Mouse (Mus musculus) C2C12 (cell line): ENCODE measurements at regions not wholly inside any gene's neighbourhood (a gene's known extent, or its start where the extent isn't known, plus 50 kb on each side); places are given as distances from the start of the nearest gene placed in this dataset.

Source experiments
- CEBPB ChIP-seq: IDR thresholded peaks from one replicate; pipeline ENCODE4 v1.6.1; 2011; ENCODE audit warnings: low read depth, mild to moderate bottlenecking, control low read depth, moderate library complexity
- CTCF ChIP-seq: IDR thresholded peaks from one replicate; pipeline ENCODE4 v1.5.1; 2011; ENCODE audit not compliant: control insufficient read depth, insufficient read depth, insufficient read length
- MAX ChIP-seq: IDR thresholded peaks from one replicate; pipeline ENCODE4 v1.6.1; 2011; ENCODE audit warnings: mild to moderate bottlenecking, control low read depth
- MYOD1 ChIP-seq: IDR thresholded peaks from one replicate; pipeline ENCODE4 v1.6.1; 2011; ENCODE audit warnings: low read depth; ENCODE audit not compliant: control insufficient read depth, insufficient read length
- MYOG ChIP-seq: IDR thresholded peaks from one replicate; pipeline ENCODE4 v1.6.1; 2011; ENCODE audit not compliant: control insufficient read depth, insufficient read length; ENCODE audit errors: extremely low read depth

DNA sequence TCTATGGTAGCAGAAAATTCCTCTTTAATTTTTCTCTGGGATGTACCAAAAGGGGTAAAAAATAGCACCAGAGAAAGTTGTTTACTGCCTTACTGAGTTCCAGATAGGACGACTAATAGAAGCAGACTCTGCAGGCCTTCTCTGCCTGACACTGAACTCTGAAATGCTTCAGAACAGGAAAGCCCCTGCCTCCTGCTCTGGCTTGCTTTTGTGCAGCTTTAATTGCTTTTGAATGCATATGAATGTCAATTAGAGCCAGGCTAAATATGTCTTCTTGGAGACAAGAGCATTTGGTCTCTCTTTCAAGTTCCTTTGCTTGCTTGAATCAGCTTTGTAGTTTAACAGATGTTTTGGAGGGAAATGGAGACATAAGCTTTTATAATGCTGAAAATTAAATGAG lies 512.5 kb upstream of the Apob start:
- TF ChIP-seq MAX (no peak), MYOG (no peak), CTCF (no peak), MYOD1 (no peak), CEBPB (no peak)
